Mouse (Mus musculus) left cerebral cortex, postnatal 14 days (tissue): ENCODE results near the gene Pramef8. TPM values are rescaled to one million over a fixed set of nuclear protein-coding genes. Genes with fewer than 3 reads are reported as not detected.
"Not testable (repeated sequence)": the region's sequence is repeated elsewhere in the genome, so short reads cannot be mapped to it uniquely, and the experiment has no call there.

Source experiments
- DNase-seq, 2 experiments: peaks; one replicate each; pipeline ENCODE4 v3.0.0; 2021 to 2022; ENCODE audit warnings: low spot score in 2 of 2, mixed read lengths in 1 of 2
- intact Hi-C: fragments of 180-260 bp; cut with DNase I; formaldehyde crosslinking; loops from one replicate; pipeline ENCODE4 v1.15.1; 2025
- long read RNA-seq, 2 experiments: library from polyadenylated mRNA; stranded (forward); transcript quantifications; one replicate each; pipeline ENCODE4 v2.0.0; 2021
- total RNA-seq, 2 experiments: library from RNA; stranded (reverse); gene quantifications; 2 replicates each; pipeline ENCODE4 v1.2.3; 2021

Pramef8 gene
- 10 to 100 TPM; 10.0 to 12.1 TPM for total RNA-seq
- long read RNA-seq, experiment 1, transcript Pramef8-201 (4 exons, 3,260 nt), result major isoform, 12 of 20 reads
- long read RNA-seq, experiment 1, transcript Pramef8-202 (5 exons, 3,886 nt), result minor isoform, 5 of 20 reads
- long read RNA-seq, experiment 1, partial matches to known transcripts, result 2 of 20 reads
- long read RNA-seq, experiment 1, other reads (novel, unspliced or antisense), result 1 of 20 reads
- long read RNA-seq, experiment 2, transcript Pramef8-201 (4 exons, 3,260 nt), result major isoform, 11 of 18 reads
- long read RNA-seq, experiment 2, partial matches to known transcripts, result 1 of 18 reads
- long read RNA-seq, experiment 2, other reads (novel, unspliced or antisense), result 3 of 18 reads

DNA sequence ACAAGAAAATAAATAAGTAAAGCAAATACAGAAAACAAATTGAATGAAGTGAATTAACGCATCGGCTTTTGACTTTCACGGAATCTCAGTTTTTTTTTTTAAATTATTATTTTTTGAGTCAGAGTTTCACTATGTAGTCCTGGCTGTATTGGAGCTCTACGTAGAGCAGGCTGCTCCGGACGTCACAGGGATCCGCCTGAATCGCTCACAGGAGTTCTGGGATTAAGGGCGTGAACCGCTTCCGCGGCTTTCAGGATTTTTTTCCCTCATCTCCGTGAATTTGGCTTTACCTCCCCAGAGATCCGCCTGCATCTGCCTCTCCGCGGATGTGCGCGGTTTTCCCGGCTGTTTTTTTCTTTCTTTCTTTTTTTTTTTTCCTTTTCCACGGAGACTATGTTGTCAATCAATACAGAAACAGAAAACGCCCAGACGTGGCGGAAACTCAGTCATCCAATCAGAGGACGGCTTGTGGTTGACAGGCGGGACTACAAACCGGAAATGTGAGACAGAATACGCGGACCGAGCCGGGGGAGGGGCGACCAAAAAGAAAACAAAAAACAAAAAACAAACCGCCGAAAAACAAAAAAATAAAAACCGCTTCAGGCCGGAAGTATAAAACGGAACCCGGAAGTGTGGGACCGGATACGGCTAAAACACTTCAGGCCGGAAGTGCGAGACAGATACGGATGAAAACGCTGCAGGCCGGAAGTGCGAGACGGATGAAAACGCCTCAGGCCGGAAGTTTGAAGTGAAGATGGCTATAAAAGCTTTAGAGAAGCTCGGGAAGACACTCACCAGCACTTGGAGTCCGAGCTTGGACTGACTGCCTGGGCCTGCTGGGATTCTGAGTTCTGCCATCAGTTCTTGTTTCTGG, at the start of gene Pramef8:
TSS of gene Pramef8 (plus strand) at position 208 of the 874 bp plus-strand sequence.
- intact Hi-C loops, result no loop called here
- peak; percentile 90 to 95 for DNase-seq

DNA sequence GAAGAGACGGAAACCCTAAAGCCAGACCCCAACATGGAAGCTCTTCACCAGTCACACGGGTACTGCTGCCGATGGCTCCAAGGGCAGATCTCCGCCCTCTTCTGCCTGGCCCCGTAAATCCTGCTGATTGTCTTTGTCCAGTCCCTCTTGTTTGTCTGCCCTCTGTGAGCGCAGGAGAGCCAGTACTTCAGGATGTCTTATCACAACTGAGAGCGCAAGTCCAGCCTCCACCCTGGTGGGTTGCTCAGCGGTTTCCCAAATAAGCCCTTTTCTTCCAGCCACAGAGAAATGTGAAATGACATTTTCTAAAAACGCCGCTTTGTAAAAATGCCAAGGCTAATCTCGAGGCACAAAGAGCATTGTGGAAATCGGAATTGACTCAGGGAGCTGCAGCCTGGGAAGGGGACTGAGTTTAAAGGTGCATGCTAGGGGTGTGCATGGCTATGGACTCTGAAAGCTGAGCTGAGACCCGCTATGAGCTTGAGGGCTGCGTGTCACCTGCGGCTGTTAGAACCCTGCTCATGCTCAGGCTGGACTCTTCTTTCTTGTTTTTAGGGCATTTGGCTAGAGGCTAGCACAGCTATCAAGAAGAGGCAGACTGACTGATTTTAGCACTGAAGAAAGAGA, 45.7 kb upstream of the Pramef8 start:
- intact Hi-C loops, result no loop called here
- no peak for DNase-seq

DNA sequence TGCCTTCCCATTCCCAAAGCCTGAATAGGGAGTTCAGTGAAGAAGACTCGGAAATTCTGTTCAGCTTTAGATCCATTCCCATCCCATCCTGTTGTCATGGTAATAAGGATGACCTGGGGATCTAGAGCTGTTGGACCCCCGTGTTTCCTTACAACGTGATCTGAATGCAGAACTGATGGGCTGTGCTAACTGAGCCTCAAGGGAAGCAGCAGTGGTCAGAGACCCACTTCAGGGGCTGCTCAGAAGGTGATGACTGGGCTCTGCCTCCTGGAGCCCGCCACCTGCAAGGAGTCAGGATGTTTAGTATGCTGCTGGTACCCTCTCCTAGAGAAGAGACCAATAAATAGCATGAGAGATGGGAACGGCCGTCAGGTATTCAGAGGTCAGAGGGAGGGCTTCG, 32.7 kb upstream of the Pramef8 start:
- intact Hi-C loops, result loop anchor here (5.0 kb wide), 1 partner anchor 352 kb away; no protein-coding TSS in a partner anchor
- DNase-seq, result no peak

DNA sequence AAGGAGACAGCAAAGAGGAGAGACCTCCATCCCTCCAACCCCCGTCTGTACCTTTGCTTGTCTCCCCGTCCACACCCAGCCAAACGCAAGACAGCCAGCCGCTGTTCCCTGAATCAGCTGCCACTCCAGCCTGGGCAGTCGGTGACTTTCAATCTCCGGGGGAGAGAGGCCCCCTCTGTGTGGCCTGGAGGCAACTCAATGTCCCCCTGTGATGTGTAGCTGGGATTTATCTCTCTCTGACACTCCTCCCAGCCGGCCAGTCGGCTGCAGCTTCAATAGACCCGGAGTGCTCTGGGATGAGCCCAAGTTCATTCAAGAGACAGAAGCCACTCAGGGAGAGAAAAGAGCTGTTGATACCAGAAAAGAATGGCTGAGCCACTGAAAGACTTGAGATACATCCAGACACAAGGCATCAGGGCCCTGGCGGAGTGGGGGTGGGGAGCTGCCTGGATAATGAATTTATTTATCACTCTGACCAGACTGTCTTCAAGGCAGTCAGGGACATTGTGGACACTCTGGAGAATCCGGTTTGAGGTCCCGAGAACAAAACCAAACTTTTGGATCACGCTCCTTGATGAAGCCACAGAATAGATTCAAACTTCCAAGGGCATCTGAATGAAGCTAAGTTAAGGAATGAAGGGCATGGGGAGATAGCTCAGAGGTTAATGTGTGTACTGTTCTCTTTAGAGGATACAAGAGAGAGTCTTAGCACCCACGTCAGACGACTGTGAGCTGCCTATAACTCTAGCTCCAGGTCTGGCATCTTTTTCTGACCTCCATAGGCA, 32.1 kb upstream of the Pramef8 start:
- intact Hi-C loops, result loop anchor here (1.0 to 5.0 kb wide), 3 partner anchors 55 to 353 kb away; no protein-coding TSS in a partner anchor
- peak; percentile 27 to 43 for DNase-seq

DNA sequence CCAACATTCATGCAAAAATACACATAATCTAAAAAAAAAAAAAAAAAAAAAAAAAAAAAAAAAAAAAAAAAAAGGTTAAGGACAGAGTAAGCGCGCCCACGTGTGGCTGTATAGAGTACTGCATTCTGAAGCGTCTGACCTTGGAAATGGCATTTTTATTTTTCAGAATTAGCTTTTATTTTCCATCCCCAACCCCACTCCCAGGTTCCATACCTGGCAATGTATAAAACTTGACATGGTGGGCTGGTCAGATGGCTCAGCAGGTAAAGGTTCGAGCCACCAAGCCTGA, 31.6 kb upstream of the Pramef8 start:
- intact Hi-C loops, result loop anchor here (1.0 to 5.0 kb wide), 2 partner anchors 55 to 123 kb away; no protein-coding TSS in a partner anchor
- DNase-seq, result peak; percentile 27 to 58

DNA sequence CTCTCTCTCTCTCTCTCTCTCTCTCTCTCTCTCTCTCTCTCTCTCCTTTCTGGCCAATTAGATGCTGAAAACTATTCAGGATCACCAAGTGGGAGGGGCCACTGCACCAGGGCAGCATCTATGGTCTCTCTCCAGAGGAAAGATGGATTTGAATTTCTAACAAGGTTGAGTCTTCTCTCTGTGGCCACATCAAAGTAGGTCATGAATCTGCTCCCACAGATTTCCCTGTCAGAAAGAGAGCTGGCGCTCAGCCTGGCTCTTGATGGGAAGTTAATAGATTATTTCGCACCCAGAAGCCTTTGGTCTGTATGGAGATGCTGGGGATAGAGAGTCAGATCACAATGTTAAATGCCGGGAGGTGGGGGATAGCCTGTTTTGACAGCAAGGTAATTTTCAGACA, 30.1 kb upstream of the Pramef8 start:
- intact Hi-C loops, result loop anchor here (5.0 kb wide), 1 partner anchor 125 kb away; no protein-coding TSS in a partner anchor
- no peak for DNase-seq

DNA sequence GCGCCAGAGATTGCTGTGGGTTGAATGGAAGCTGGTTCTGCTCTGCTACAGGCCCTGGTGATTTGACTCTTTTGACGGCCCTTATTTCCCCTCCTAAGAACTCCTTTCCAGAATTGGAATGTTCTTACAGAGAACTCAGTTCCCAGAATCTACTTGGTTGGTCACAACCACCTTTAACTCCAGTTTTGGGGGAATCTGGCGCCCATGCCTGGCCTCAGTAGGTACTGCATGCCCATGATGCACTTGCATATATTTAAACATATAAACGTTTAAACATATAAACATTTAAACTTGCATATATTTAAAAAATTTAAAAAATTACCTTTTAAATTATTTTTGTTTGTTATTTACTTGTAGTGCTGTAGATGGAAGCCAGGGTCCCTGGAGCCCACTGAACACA, 28.6 kb upstream of the Pramef8 start:
- intact Hi-C loops, result loop anchor here (5.0 kb wide), 1 partner anchor 126 kb away; no protein-coding TSS in a partner anchor
- DNase-seq, result peak in 1 of 2 experiments; percentile 35

DNA sequence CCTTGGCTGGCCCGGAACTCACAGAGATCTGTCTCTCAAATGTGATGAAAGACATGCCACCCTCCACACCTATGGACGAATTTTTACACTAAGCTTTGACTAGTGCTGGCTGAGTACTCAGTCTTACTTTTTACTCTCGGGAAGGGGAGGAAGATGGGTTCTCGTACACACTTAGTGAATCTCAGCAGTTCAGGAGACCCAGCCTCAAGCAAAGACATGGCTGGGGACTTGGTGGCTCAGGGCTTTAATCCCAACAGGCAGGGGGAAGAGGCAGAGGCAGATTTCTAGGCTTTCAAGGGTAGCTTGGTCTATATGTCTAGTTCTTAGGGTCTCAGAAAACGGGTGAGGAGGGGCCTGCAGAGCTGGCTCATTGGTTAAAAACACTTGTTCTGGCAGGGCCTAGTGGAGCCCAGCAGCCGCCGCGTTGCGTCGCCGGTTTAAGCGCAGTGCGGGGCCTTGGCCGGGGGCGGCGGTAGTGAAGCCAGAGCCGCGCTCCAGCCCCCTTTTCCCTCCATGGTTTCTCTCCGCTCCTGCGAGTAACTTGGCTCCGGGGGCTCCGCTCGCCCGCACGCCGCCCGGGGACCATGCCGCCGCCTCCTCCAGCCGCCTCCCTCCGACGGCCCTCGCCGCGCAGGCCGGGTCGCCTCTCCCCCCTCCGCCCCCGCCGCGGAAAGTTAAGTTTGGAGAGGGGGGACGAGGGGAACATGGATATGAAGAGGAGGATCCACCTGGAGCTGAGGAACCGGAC, 23.1 kb upstream of the Pramef8 start:
- peak; percentile 22 to 25 for DNase-seq
- intact Hi-C loops, result no loop called here

DNA sequence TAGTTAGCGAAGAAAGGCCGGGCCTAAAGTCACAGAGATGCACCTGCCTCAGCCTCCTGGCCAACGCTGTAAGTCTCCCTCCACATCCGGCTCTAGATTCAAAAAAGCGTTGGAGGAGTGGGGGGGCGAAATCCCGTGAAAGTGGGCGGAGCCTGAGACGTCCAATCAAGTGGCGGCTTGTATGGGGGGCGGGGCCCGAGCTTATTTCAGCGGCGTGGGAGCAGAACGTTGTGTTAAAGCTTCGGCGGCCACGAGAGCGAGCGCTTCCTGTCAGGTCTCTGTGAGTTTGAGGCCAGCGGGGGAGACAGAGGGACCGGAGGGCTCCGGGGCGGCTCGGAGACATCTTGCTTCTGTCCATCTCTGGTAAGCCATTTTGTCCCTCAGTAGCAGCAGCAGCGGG, 18.0 kb upstream of the Pramef8 start, which contains the start of gene Pramel1:
TSS of gene Pramel1 (plus strand) at position 248 of the 400 bp plus-strand sequence.
- no peak for DNase-seq

DNA sequence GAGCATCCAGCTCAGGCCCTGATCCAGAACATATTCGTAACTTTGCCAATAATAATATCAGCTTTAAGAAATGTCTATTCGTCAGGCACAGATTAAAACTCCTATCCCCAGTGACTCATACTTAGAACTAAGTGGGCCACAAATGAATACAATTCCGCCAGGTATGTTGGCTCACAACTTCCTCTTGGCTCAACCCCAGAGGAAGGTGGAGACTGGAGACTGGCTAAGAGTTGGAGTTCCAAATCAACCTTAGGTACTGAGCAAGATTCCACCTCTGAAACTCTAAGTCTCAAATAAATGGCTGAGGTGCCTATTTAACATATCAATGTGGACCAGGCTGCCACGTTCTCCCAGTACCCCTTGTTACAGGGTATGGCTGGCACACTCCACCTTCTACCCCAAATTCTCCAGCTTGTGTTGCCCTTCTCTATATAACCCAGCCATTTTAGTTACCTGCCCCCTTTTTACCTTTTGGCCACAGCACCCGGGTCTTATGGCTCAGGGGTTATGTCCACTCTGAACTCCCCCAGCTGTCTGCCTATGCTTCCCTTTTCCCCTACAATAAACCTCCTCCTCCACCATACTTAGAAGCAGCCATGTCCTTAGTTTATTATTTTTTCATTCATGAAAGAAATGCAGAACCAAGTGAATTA, 534 bp upstream of the Pramef8 start:
- DNase-seq, result no peak
- intact Hi-C loops, result no loop called here

More for the DNA sequence above, 18.0 kb upstream of the Pramef8 start, which contains the start of gene Pramel1:
- intact Hi-C loops, result no loop called here

DNA sequence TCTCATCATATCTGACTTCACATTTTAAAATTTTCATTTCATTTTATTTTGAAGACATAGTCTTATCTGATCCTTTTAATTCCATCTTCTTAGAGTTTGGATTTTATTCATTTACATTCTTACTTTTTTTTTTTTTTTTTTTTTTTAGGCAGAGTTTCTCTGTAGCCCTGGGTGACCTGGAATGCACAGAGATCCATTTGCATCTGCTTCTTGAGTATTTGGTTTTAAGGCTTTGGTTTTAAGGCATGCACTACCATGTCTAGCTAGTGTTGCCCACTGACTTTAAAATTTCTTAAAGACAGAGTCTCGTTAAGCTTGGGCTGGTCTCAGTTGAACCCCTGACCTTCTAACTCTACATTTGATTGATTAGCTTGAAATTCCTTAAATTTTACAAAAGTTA, 1.4 kb downstream of the Pramef8 start:
- intact Hi-C loops, result no loop called here
- DNase-seq, result no peak

DNA sequence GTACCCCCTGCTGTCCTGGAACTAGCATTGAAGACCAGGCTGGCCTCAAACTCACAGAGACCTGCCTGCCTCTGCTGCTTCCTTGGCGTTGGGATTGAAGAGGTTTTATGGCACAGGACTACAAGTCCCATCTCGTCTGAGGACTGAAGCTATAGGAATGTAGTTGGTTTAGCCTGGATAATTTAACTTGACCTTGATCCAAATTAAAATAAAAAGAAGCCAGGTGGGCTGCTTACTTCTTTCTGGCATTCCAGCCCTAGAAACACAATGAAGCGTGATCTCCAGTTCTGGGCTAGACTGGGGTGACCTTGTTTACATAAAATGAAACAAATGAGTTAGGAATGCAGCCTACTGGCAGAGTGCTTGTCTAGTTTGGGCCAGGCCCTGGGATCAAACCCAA, 1.9 kb downstream of the Pramef8 start:
- DNase-seq, result no peak
- intact Hi-C loops, result no loop called here

DNA sequence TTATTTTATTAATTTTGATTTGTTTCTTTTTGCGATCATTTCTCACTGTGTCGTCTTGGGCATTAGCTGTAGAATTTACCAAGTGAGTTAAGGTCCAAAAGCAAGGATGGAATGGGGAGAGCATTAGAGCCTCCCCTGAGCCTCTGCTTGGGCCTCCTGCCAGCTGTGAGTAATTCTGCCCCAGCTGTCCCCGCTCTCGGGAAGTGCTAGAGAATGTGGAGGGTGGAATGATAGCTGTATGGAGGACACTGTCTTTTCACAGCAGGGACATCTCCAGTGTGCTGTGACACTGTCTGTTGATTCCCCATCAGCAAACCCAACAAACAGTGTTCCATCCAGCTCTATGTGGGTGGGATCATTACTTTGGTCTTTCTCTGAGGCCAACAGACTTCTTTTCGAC, 14.5 kb downstream of the Pramef8 start:
- intact Hi-C loops, result not testable (repeated sequence)

DNA sequence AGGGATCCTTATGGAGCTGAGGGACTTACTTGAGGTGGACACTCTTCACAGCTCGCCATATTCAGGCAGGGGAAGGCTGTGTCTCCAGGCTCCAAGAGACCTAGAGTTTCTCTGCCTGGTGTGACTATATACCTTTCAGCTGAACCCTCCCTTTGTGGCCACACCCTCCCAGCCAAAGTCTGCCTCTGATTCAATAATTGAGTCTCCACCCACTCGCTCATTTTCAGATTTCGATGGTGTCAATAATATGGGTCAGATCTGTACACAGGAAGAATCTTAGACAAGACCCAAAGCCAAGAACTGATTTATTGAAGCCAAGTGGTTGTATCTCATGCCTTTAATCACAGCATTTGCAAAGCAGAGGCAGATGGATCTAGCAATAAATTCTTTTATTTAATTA, 38.0 kb downstream of the Pramef8 start, which contains the start of gene Oog4:
TSS of gene Oog4 (minus strand) at position 101 of the 400 bp plus-strand sequence.
- intact Hi-C loops, result no loop called here
- DNase-seq, result no peak

More for the DNA sequence above, 14.5 kb downstream of the Pramef8 start:
- DNase-seq, result not testable (repeated sequence)
